Mouse (Mus musculus) stomach, embryonic 14.5 days (tissue): ENCODE measurements at regions not wholly inside any gene's neighbourhood (a gene's known extent, or its start where the extent isn't known, plus 50 kb on each side); places are given as distances from the start of the nearest gene placed in this dataset.

Source experiments
- ATAC-seq: fragments of 200-750 bp; cut with Nextera tagmentation; 2 replicates; pipeline ENCODE4 v1.8.0; 2017; ENCODE audit warnings: low read depth, moderate TSS enrichment; ENCODE audit not compliant: insufficient number of reproducible peaks, insufficient read depth, low FRiP score
- H3K27ac ChIP-seq: fragments of 300-500 bp; sonication (generic); 2 replicates; pipeline ENCODE4 v1.5.1; 2014; ENCODE audit warnings: mild to moderate bottlenecking, low read length, moderate library complexity, mixed read lengths
- H3K27me3 ChIP-seq: fragments of 300-500 bp; sonication (generic); 2 replicates; pipeline ENCODE4 v1.6.1; 2014; ENCODE audit warnings: low read length, control low read depth, mixed read lengths; ENCODE audit not compliant: control insufficient read depth, insufficient read depth
- H3K36me3 ChIP-seq: fragments of 300-500 bp; sonication (generic); 2 replicates; pipeline ENCODE4 v1.6.1; 2014; ENCODE audit warnings: mild to moderate bottlenecking, control low read depth, low read length, moderate library complexity, mixed read lengths; ENCODE audit not compliant: control insufficient read depth, insufficient read depth
- H3K4me1 ChIP-seq: fragments of 300-500 bp; sonication (generic); 2 replicates; pipeline ENCODE4 v1.6.1; 2014; ENCODE audit warnings: low read length, control low read depth, mixed read lengths; ENCODE audit not compliant: control insufficient read depth, insufficient read depth
- H3K4me2 ChIP-seq: fragments of 300-500 bp; sonication (generic); replicated peaks from 2 replicates; pipeline ENCODE4 v1.6.1; 2014; ENCODE audit warnings: low read depth, low read length, control low read depth
- H3K4me3 ChIP-seq: fragments of 300-500 bp; sonication (generic); 2 replicates; pipeline ENCODE4 v1.5.1; 2014; ENCODE audit warnings: low read depth, low read length, control low read depth
- H3K9ac ChIP-seq: fragments of 300-500 bp; sonication (generic); replicated peaks from 2 replicates; pipeline ENCODE4 v1.6.1; 2014; ENCODE audit warnings: low read depth, mild to moderate bottlenecking, control low read depth, low read length, moderate library complexity, mixed read lengths
- H3K9me3 ChIP-seq: fragments of 300-500 bp; sonication (generic); 2 replicates; pipeline ENCODE4 v1.6.1; 2016; ENCODE audit warnings: low read depth, low read length, control low read depth; ENCODE audit not compliant: control insufficient read depth
- WGBS: fragments of 180-500 bp; shearing (Covaris S2); extraction: QIAGEN DNeasy Blood & Tissue Kit; methylation state at CpG from one replicate; pipeline ENCODE4 v1.1.7; 2014; 5-methylcytosine and 5-hydroxymethylcytosine counted together

DNA sequence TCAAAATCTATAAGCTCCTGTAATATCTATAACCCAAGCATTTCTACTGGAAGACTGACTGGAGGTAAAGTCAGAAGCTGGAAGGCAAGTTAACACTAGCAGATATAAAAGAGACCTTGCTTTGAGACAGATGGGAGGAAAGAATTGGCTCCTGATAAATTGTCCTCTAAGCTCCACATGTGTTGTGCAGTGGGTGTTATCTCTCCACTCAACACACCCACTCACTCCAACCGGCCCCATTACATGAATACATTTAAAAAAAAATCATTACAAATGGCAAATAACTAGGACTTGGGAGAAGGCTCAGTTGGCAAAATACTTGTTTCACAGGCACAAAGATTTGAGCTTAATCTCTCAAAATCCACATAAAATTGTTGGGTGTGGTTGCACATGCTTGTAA is 304.4 kb downstream of the Btg1 start:
- H3K27ac ChIP-seq: no peak overlapping the region
- no peak overlapping the region for H3K4me2 ChIP-seq
- ATAC-seq: no peak
- H3K4me1 ChIP-seq: no peaks in the 10 kb centered on the region
- H3K4me3 ChIP-seq: no peak overlapping the region
- H3K27me3 ChIP-seq: no peaks in the 10 kb centered on the region
- H3K9me3 ChIP-seq: peaks cover 4% of the 10 kb centered on the region; the same call in 1 of the 2 replicates
- no peaks in the 10 kb centered on the region for H3K36me3 ChIP-seq
- 54% methylated on average over 1 of the region's 1 CpGs for WGBS
- H3K9ac ChIP-seq: no peak overlapping the region

DNA sequence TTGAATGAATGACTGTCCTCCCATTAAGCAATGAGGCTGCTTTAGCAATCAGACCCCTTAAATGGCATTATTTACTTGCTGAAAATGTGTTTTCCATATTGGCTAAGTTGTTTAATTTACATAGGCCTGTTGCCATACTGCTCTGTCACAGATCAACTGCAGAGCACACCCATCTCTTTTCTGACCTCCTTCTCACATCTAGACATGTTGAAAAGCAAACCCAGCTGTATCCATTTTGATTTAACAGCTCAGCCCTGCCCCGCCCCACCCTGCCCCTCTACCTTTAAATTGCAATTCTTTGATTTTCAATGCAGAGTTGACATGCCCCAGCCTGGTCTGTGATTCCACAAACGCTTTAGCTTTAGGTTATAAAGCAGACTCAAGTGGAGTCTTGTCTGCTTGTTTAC is 307.5 kb downstream of the Btg1 start:
- Histone ChIP-seq H3K4me3 (no peak overlapping the region), H3K27ac (no peak overlapping the region), H3K27me3 (no peaks in the 10 kb centered on the region), H3K4me1 (no peaks in the 10 kb centered on the region), H3K36me3 (no peaks in the 10 kb centered on the region), H3K9ac (no peak overlapping the region), H3K4me2 (no peak overlapping the region), H3K9me3 (no peaks in the 10 kb centered on the region)
- WGBS: 53% methylated on average over 2 of the region's 2 CpGs
- peak; percentile 58 for ATAC-seq

GRCm38 (mm10) chr10:96924722-96925121 is 307.9 kb downstream of the Btg1 start:
- H3K4me3 ChIP-seq: no peak overlapping the region
- no peak overlapping the region for H3K4me2 ChIP-seq
- ATAC-seq: peak; percentile 85
- WGBS: 63% methylated on average over 4 of the region's 4 CpGs
- no peak overlapping the region for H3K27ac ChIP-seq
- H3K4me1 ChIP-seq: no peaks in the 10 kb centered on the region
- H3K9me3 ChIP-seq: no peaks in the 10 kb centered on the region
- no peaks in the 10 kb centered on the region for H3K27me3 ChIP-seq
- no peak overlapping the region for H3K9ac ChIP-seq
- H3K36me3 ChIP-seq: no peaks in the 10 kb centered on the region

- H3K27ac ChIP-seq: 0 out of 2 replicates have a peak overlapping the region, but pooled peaks have one; percentile 17
- H3K4me2 ChIP-seq: no peak overlapping the region
- no peak for ATAC-seq
- WGBS: 83% methylated on average over 2 of the region's 2 CpGs
- H3K4me3 ChIP-seq: no peak overlapping the region
- no peaks in the 10 kb centered on the region for H3K36me3 ChIP-seq
- H3K9me3 ChIP-seq: no peaks in the 10 kb centered on the region
- no peaks in the 10 kb centered on the region for H3K4me1 ChIP-seq
- H3K27me3 ChIP-seq: no peaks in the 10 kb centered on the region
- H3K9ac ChIP-seq: no peak overlapping the region
Measured at GRCm38 (mm10) chr10:96925771-96926170, 309.0 kb downstream of the Btg1 start.

- Histone ChIP-seq H3K4me1 (no peaks in the 10 kb centered on the region), H3K27ac (no peak overlapping the region), H3K4me2 (no peak overlapping the region), H3K36me3 (no peaks in the 10 kb centered on the region), H3K27me3 (no peaks in the 10 kb centered on the region), H3K9me3 (no peaks in the 10 kb centered on the region), H3K9ac (no peak overlapping the region), H3K4me3 (no peak overlapping the region)
- no peak for ATAC-seq
- 70% methylated on average over 4 of the region's 4 CpGs for WGBS
Measured at GRCm38 (mm10) chr10:96934661-96935060, 317.9 kb downstream of the Btg1 start.

DNA sequence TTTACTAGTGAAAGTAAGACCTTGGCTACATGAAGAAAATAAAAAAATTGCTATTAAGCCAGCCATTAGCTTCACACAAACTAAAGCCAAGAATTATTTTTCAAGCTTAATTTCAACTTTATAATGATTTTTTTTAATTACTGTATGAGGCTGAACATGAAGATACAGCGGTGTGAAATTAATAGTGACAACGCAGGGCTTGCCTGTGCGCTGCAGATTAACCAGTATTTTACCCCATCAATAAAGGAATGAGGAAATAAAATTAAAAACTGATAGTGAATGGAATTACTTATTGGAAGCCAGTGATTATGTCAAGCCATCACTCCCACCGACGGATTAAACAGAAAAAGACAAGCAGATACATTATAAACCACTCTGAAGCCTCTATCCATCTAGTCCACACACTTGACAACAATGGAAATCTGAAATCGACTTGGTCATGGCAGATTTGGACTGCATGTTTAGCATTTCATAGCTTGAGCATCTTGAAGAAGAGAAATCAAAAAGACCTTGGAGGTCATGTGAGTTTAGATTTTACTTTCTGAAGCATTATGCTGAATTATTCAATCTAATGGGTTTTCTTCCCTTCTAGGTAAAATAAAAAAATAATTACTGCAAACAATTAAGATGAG is 324.2 kb downstream of the Btg1 start:
- 89% methylated on average over 6 of the region's 6 CpGs for WGBS
- Histone ChIP-seq H3K9ac (no peak overlapping the region), H3K4me2 (no peak overlapping the region), H3K27me3 (no peaks in the 10 kb centered on the region), H3K9me3 (no peaks in the 10 kb centered on the region), H3K36me3 (no peaks in the 10 kb centered on the region), H3K27ac (no peak overlapping the region), H3K4me3 (no peak overlapping the region), H3K4me1 (no peaks in the 10 kb centered on the region)
- ATAC-seq: no peak

- Histone ChIP-seq H3K27me3 (no peaks in the 10 kb centered on the region), H3K4me3 (no peak overlapping the region), H3K4me1 (no peaks in the 10 kb centered on the region), H3K36me3 (no peaks in the 10 kb centered on the region), H3K9ac (no peak overlapping the region), H3K4me2 (no peak overlapping the region), H3K9me3 (no peaks in the 10 kb centered on the region), H3K27ac (no peak overlapping the region)
- no peak for ATAC-seq
- WGBS: 91% methylated on average over 7 of the region's 7 CpGs
Measured at GRCm38 (mm10) chr10:96944229-96944628, 327.4 kb downstream of the Btg1 start.

- no peaks in the 10 kb centered on the region for H3K27me3 ChIP-seq
- no peak overlapping the region for H3K4me2 ChIP-seq
- H3K36me3 ChIP-seq: no peaks in the 10 kb centered on the region
- no peak overlapping the region for H3K27ac ChIP-seq
- H3K4me3 ChIP-seq: no peak overlapping the region
- no peak overlapping the region for H3K9ac ChIP-seq
- no peaks in the 10 kb centered on the region for H3K4me1 ChIP-seq
- 89% methylated on average over 3 of the region's 3 CpGs for WGBS
- no peak for ATAC-seq
- H3K9me3 ChIP-seq: no peaks in the 10 kb centered on the region
Measured at GRCm38 (mm10) chr10:96947971-96948370, 331.2 kb downstream of the Btg1 start.

GRCm38 (mm10) chr10:96948871-96949270 is 332.1 kb downstream of the Btg1 start:
- Histone ChIP-seq H3K9me3 (no peaks in the 10 kb centered on the region), H3K4me3 (no peak overlapping the region), H3K36me3 (no peaks in the 10 kb centered on the region), H3K27ac (no peak overlapping the region), H3K4me2 (no peak overlapping the region), H3K9ac (no peak overlapping the region), H3K27me3 (no peaks in the 10 kb centered on the region), H3K4me1 (no peaks in the 10 kb centered on the region)
- 34% methylated on average over 2 of the region's 2 CpGs for WGBS
- ATAC-seq: no peak
